Mouse (Mus musculus) MEL (cell line): ENCODE data around the gene Abhd17a.
A peak's percentile ranks its signal among the peaks of the same experiment; 100 is the strongest.

ENCODE experiments used
- CHD2 ChIP-seq: IDR thresholded peaks from 2 replicates; pipeline ENCODE4 v1.6.1; 2011; ENCODE audit warnings: low read length, improper control_type of control experiment
- CTCF ChIP-seq, 3 experiments: IDR thresholded peaks in 2 of 3; conservative IDR thresholded peaks in 1 of 3; 2 replicates each; pipeline ENCODE4 v1.5.1; 2011 to 2012; ENCODE audit warnings: low read length in 3 of 3, low read depth in 2 of 3, mild to moderate bottlenecking in 2 of 3, improper control_type of control experiment in 1 of 3, inconsistent platforms in 1 of 3, mixed read lengths in 1 of 3, moderate library complexity in 1 of 3; ENCODE audit not compliant: control insufficient read depth in 1 of 3, insufficient read depth in 1 of 3, poor library complexity in 1 of 3, severe bottlenecking in 1 of 3
- EP300 ChIP-seq, 2 experiments: IDR thresholded peaks; 2 replicates each; pipeline ENCODE4 v1.6.1; 2011; ENCODE audit warnings: improper control_type of control experiment in 2 of 2, low read length in 2 of 2, low read depth in 1 of 2, mild to moderate bottlenecking in 1 of 2
- GATA1 ChIP-seq: IDR thresholded peaks from 2 replicates; pipeline ENCODE4 v1.6.1; 2011; ENCODE audit warnings: low read depth, low read length, improper control_type of control experiment
- MYC ChIP-seq: IDR thresholded peaks from 2 replicates; pipeline ENCODE4 v1.6.1; 2011; ENCODE audit warnings: low read depth, mild to moderate bottlenecking, low read length, improper control_type of control experiment, moderate library complexity
- POLR2A ChIP-seq, 2 experiments: IDR thresholded peaks; 2 replicates each; pipeline ENCODE4 v1.6.1; 2011 to 2012; ENCODE audit warnings: low read length in 2 of 2, mild to moderate bottlenecking in 2 of 2, control low read depth in 1 of 2, improper control_type of control experiment in 1 of 2, low read depth in 1 of 2, moderate library complexity in 1 of 2; ENCODE audit not compliant: control insufficient read depth in 1 of 2, insufficient read depth in 1 of 2, poor library complexity in 1 of 2
- RCOR1 ChIP-seq: IDR thresholded peaks from 2 replicates; pipeline ENCODE4 v1.6.1; 2012; ENCODE audit warnings: low read depth, mild to moderate bottlenecking, inconsistent platforms, low read length, improper control_type of control experiment
- SMC3 ChIP-seq: IDR thresholded peaks from 2 replicates; pipeline ENCODE4 v1.6.1; 2011; ENCODE audit warnings: low read depth, low read length, improper control_type of control experiment
- TAL1 ChIP-seq: IDR thresholded peaks from 2 replicates; pipeline ENCODE4 v1.6.1; 2012; ENCODE audit warnings: mild to moderate bottlenecking, inconsistent platforms, low read length, moderate library complexity, mixed read lengths
- TCF12 ChIP-seq: IDR thresholded peaks from 2 replicates; pipeline ENCODE4 v1.6.1; 2014; ENCODE audit warnings: low read depth, mild to moderate bottlenecking, inconsistent platforms, low read length, improper control_type of control experiment, moderate library complexity
- ZC3H11A ChIP-seq: IDR thresholded peaks from 2 replicates; pipeline ENCODE4 v1.6.1; 2012; ENCODE audit warnings: low read depth, mild to moderate bottlenecking, inconsistent platforms, low read length, improper control_type of control experiment

- TF ChIP-seq TCF12: peak; percentile 55; the same call in 1 of the 2 replicates
- no peak for TF ChIP-seq CHD2
- TF ChIP-seq SMC3: peak; percentile 59
- TF ChIP-seq CTCF (IDR thresholded peaks at IDR 0.05 in 2 of 3, conservative IDR thresholded peaks at IDR 0.05 in 1 of 3; ENCODE audit: control insufficient read depth in 1 of 3, insufficient read depth in 1 of 3, low read depth in 2 of 3, low read length in 3 of 3, poor library complexity in 1 of 3, severe bottlenecking in 1 of 3): peak; percentile 67 to 88 (median 86)
- TF ChIP-seq EP300 (IDR thresholded peaks at IDR 0.05; ENCODE audit: low read depth in 1 of 2, low read length in 2 of 2): no peak
- TF ChIP-seq ZC3H11A: no peak
- 0 out of 2 replicates have a peak, but pooled peaks have one; percentile 4 for TF ChIP-seq GATA1
- peak; percentile 69; the same call in 1 of the 2 replicates for TF ChIP-seq MYC
- peak; percentile 66 to 69; a peak in 3 of 4 replicates for TF ChIP-seq POLR2A (IDR thresholded peaks at IDR 0.05; ENCODE audit: control insufficient read depth in 1 of 2, insufficient read depth in 1 of 2, low read depth in 1 of 2, low read length in 2 of 2, poor library complexity in 1 of 2)
- no peak for TF ChIP-seq TAL1
- TF ChIP-seq RCOR1: no peak; the same call in 1 of the 2 replicates
These were observed 28.8 kb downstream of the Abhd17a start, which contains the start of gene Rexo1 for GRCm38 (mm10) chr10:80561116-80561944.
